ENCODE assay signal across 8 mouse cellular contexts in genomic region chr5:140637058-140637410, GRCm38 (mm10). TPM values are rescaled to one million over a fixed set of nuclear protein-coding genes. Genes with fewer than 3 reads are reported as not detected.
DNase-seq lines count a peak whose midpoint lies in the region; ATAC-seq and TF ChIP-seq lines count a peak whose summit lies in the region.

No protein-coding gene starts in this region.

- no peak for TF ChIP-seq CTCF in cerebellum, adult 2 months (IDR thresholded peaks at IDR 0.05; ENCODE audit: borderline replicate concordance, insufficient read depth, low read depth, low read length)
- no peak for TF ChIP-seq CTCF in bone marrow, adult 2 months (IDR thresholded peaks at IDR 0.05; ENCODE audit: control insufficient read depth, insufficient read depth, low read length)

- DNase-seq in cerebellum, adult 2 months = peak; percentile 44 to 53
- DNase-seq in cerebellum, adult 11-12 months = no peak
- DNase-seq in kidney, postnatal 14 days = peak; percentile 37
- DNase-seq in liver, embryonic 11.5 days (ENCODE audit: low spot score) = no peak
- no peak for DNase-seq in frontal cortex, postnatal 25 days (ENCODE audit: low spot score in 2 of 2)

- H3K4me2 ChIP-seq in kidney, embryonic 14.5 days (replicated peaks; ENCODE audit: low read depth, low read length) = no peak overlapping the region
- H3K4me2 ChIP-seq in liver, embryonic 11.5 days = no peak overlapping the region

- no peak for ATAC-seq in kidney, embryonic 14.5 days (ENCODE audit: low FRiP score, low TSS enrichment)
- ATAC-seq in liver, embryonic 11.5 days (replicated peaks; ENCODE audit: low FRiP score) = no peak
- no peak for ATAC-seq in frontal cortex, adult (ENCODE audit: low TSS enrichment)

- no peaks in the 10 kb centered on the region for H3K9me3 ChIP-seq in kidney, embryonic 14.5 days (ENCODE audit: control insufficient read depth, low read length)
- H3K9me3 ChIP-seq in liver, embryonic 11.5 days (ENCODE audit: control insufficient read depth, low read length) = no peaks in the 10 kb centered on the region

- H3K27me3 ChIP-seq in cerebellum, adult 2 months (ENCODE audit: control insufficient read depth, insufficient read depth, low read length) = no peaks in the 10 kb centered on the region
- H3K27me3 ChIP-seq in kidney, embryonic 14.5 days (ENCODE audit: control insufficient read depth, insufficient read depth, low read length) = no peaks in the 10 kb centered on the region
- H3K27me3 ChIP-seq in liver, embryonic 11.5 days (replicated peaks; ENCODE audit: control insufficient read depth, insufficient read depth, low read length) = no peaks in the 10 kb centered on the region

- H3K36me3 ChIP-seq in kidney, embryonic 14.5 days (ENCODE audit: control insufficient read depth, insufficient read depth, low read length) = peaks cover 66% of the 10 kb centered on the region
- H3K36me3 ChIP-seq in liver, embryonic 11.5 days (ENCODE audit: control insufficient read depth, insufficient read depth, low read length) = peaks cover 23% of the 10 kb centered on the region

- peaks cover 47% of the 10 kb centered on the region for H3K4me1 ChIP-seq in cerebellum, adult 2 months (ENCODE audit: control insufficient read depth, insufficient read depth, low read length)
- peaks cover 7% of the 10 kb centered on the region; the same call in 1 of the 2 replicates for H3K4me1 ChIP-seq in kidney, embryonic 14.5 days (ENCODE audit: control insufficient read depth, insufficient read depth, low read length)
- H3K4me1 ChIP-seq in bone marrow, adult 2 months (ENCODE audit: control insufficient read depth, insufficient read depth, low read length) = peaks cover 7% of the 10 kb centered on the region
- H3K4me1 ChIP-seq in liver, embryonic 11.5 days (replicated peaks; ENCODE audit: control insufficient read depth, insufficient read depth, low read length) = peaks cover 13% of the 10 kb centered on the region

- H3K9ac ChIP-seq in kidney, embryonic 14.5 days (ENCODE audit: low read depth, low read length) = no peak overlapping the region
- H3K9ac ChIP-seq in liver, embryonic 11.5 days (ENCODE audit: low read depth, low read length) = peak overlapping the region; percentile 9; the same call in 1 of the 2 replicates

- H3K4me3 ChIP-seq in cerebellum, adult 2 months (replicated peaks; ENCODE audit: insufficient read depth, low read depth, low read length) = no peak overlapping the region
- no peak overlapping the region for H3K4me3 ChIP-seq in kidney, embryonic 14.5 days (ENCODE audit: low read length)
- H3K4me3 ChIP-seq in bone marrow, adult 2 months (replicated peaks; ENCODE audit: control insufficient read depth, low read depth, low read length) = no peak overlapping the region
- H3K4me3 ChIP-seq in liver, embryonic 11.5 days (ENCODE audit: low read depth, low read length) = no peak overlapping the region

- H3K27ac ChIP-seq in cerebellum, adult 2 months (ENCODE audit: insufficient read depth, low read length) = no peak overlapping the region
- H3K27ac ChIP-seq in kidney, embryonic 14.5 days (ENCODE audit: low read depth, low read length) = no peak overlapping the region
- peak overlapping the region; percentile 82 for H3K27ac ChIP-seq in bone marrow, adult 2 months (ENCODE audit: control insufficient read depth, insufficient read depth, low read depth, low read length, poor library complexity)
- peak overlapping the region; percentile 32; the same call in 1 of the 2 replicates for H3K27ac ChIP-seq in liver, embryonic 11.5 days (ENCODE audit: low read depth, low read length)

- TF ChIP-seq POLR2A in cerebellum, adult 2 months (IDR thresholded peaks at IDR 0.05; ENCODE audit: borderline replicate concordance, insufficient read depth, low read length) = no peak
- TF ChIP-seq POLR2A in bone marrow, adult 2 months (IDR thresholded peaks at IDR 0.05; ENCODE audit: borderline replicate concordance, control insufficient read depth, low read depth, low read length) = no peak

- 38% methylated on average over 6 of the region's 6 CpGs for WGBS in cerebellum, adult 2 months
- WGBS in kidney, embryonic 14.5 days = 84% methylated on average over 6 of the region's 6 CpGs
- 70% methylated on average over 6 of the region's 6 CpGs for WGBS in bone marrow, adult 2 months
- 86% methylated on average over 6 of the region's 6 CpGs for WGBS in liver, embryonic 11.5 days

RNA-seq across cellular contexts. Expression of gene Ttyh3, which starts 11.8 kb away (rescaled TPM):
- polyA plus RNA-seq in cerebellum, adult 2 months (2012; rRNA removed) = 86.0 and 96.1 TPM in 2 replicates
- polyA plus RNA-seq in kidney, embryonic 14.5 days (2014; fragmentation: Nextera tagmentation; extraction: Ambion mirVana) = 40.0 and 48.5 TPM in 2 replicates
- 20.1 and 34.8 TPM in 2 replicates for polyA plus RNA-seq in bone marrow, adult 2 months (2011; ENCODE audit: insufficient read depth, insufficient read length, low replicate concordance, missing spikeins)
- 24.3 and 26.5 TPM in 2 replicates for polyA plus RNA-seq in liver, embryonic 11.5 days (2014; fragmentation: Nextera tagmentation; extraction: Ambion mirVana)

RNA-seq across cellular contexts. Expression of gene Lfng, which starts 29.9 kb away (rescaled TPM):
- polyA plus RNA-seq in cerebellum, adult 2 months (2012; rRNA removed) = 48.7 and 53.4 TPM in 2 replicates
- polyA plus RNA-seq in kidney, embryonic 14.5 days (2014; fragmentation: Nextera tagmentation; extraction: Ambion mirVana) = 32.2 and 39.0 TPM in 2 replicates
- polyA plus RNA-seq in bone marrow, adult 2 months (2011; ENCODE audit: insufficient read depth, insufficient read length, low replicate concordance, missing spikeins) = 25.9 and 26.5 TPM in 2 replicates
- 10.6 and 11.0 TPM in 2 replicates for polyA plus RNA-seq in liver, embryonic 11.5 days (2014; fragmentation: Nextera tagmentation; extraction: Ambion mirVana)

Comparison
In these comparisons a context has a peak if more than half of its experiments do, and no peak if none do; other contexts are left out.
1. DNase-seq: peak in cerebellum, adult 2 months (2 of 2) and kidney, postnatal 14 days (single experiment); none in cerebellum, adult 11-12 months (single experiment), liver, embryonic 11.5 days (single experiment) and frontal cortex, postnatal 25 days (0 of 2).
2. H3K27ac ChIP-seq: peak in bone marrow, adult 2 months (single experiment) and liver, embryonic 11.5 days (single experiment); none in cerebellum, adult 2 months (single experiment) and kidney, embryonic 14.5 days (single experiment).